Mouse (Mus musculus): ENCODE measurements around the gene Prkn. TPM values are rescaled to one million over a fixed set of nuclear protein-coding genes. Genes with fewer than 3 reads are reported as not detected.

The Prkn gene
- polyA plus RNA-seq, 1 experiment from 2014 or later, result 5.7 TPM

DNA sequence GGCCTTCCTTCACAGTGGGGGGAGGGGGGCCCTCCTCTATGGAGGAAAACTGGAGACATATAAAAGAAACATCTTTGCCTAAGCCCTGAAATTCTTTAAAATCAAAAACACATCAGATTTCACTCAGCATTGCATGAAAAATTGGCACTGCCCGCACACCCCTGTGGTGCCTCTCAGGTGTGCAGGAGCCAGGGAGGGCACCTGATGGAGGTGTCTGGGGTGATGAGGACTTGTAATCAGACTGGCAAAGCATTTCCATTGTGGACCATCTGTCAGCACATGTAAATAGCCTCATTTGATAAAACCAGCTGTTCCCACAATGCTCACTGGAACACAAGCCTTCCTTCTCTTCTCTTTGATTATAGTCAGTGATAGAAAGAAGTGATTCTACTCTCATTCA lies 928.8 kb downstream of the Prkn start:
- Histone ChIP-seq H3K4me2 (ENCODE audit: low read length) (no peak overlapping the region), H3K36me3 (ENCODE audit: control insufficient read depth, insufficient read depth, low read length) (no peaks in the 10 kb centered on the region), H3K27ac (ENCODE audit: low read depth, low read length) (no peak overlapping the region), H3K9me3 (ENCODE audit: control insufficient read depth, low read length) (no peaks in the 10 kb centered on the region), H3K9ac (ENCODE audit: low read depth, low read length) (no peak overlapping the region), H3K4me3 (ENCODE audit: low read length) (no peak overlapping the region), H3K4me1 (ENCODE audit: control insufficient read depth, insufficient read depth, low read depth, low read length) (no peaks in the 10 kb centered on the region), H3K27me3 (replicated peaks; ENCODE audit: control insufficient read depth, insufficient read depth, low read length) (no peaks in the 10 kb centered on the region)
- 72% methylated on average over 1 of the region's 1 CpGs for WGBS
- no peak for ATAC-seq

DNA sequence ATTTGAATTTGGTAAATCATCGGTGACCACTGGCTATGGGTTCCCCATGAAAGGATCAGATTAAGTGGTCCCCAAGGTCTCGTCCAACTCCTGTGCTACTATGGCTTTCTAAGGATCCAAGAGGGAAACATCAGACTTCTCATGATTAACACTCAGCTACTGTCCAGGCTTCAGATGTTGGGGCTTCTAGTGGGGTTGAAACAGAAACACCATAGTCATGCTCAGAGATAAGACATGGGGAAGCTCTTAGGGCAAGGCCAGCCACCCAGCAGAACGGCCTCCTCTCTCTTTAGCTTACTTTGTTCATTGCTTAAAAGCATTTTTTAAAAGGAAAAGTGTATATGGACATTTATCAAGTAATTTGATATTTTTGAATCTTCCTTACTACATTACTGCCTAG lies 929.3 kb downstream of the Prkn start:
- Histone ChIP-seq H3K9me3 (ENCODE audit: control insufficient read depth, low read length) (no peaks in the 10 kb centered on the region), H3K36me3 (ENCODE audit: control insufficient read depth, insufficient read depth, low read length) (no peaks in the 10 kb centered on the region), H3K4me3 (ENCODE audit: low read length) (no peak overlapping the region), H3K9ac (ENCODE audit: low read depth, low read length) (no peak overlapping the region), H3K27me3 (replicated peaks; ENCODE audit: control insufficient read depth, insufficient read depth, low read length) (no peaks in the 10 kb centered on the region), H3K27ac (ENCODE audit: low read depth, low read length) (no peak overlapping the region), H3K4me1 (ENCODE audit: control insufficient read depth, insufficient read depth, low read depth, low read length) (no peaks in the 10 kb centered on the region), H3K4me2 (ENCODE audit: low read length) (no peak overlapping the region)
- ATAC-seq, result no peak
- 69% methylated on average over 3 of the region's 3 CpGs for WGBS

DNA sequence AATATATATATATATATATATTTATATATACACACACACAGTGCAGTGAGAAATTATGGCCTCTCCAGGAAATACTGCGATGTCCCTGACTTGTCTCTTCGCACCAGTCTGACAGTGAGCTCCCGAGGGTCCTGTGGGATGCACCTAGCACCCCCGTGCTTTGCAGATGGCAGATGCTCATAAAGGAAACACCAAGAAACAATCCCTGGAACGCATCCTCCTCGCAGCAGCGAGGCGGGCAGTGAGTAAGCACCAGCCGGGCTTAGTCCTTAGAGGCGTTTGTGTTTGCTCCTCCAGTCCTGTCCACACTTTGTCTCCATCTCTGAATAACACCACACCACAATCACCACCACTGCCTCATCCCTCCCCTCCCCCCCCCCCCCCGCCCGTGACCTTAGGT lies 939.4 kb downstream of the Prkn start:
- ATAC-seq, result no peak

DNA sequence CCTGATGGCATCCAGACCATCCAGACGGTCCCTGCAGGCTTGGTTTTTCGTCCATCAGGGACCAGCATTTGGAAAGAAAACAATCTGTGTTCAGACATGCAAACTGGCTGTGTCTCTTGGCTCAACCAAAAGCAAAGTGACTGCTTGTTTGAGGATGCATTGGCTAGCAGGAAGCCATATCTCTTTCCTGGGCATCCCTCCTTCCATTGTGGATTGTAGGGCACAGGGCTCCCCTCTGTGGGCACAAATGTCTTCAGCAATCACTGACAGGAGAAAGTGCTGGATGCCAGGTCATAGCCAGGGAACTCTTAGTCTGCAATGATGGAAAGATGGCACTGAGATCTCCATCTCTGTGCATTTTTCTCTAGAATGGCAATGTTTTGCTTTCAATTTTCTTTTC lies 939.8 kb downstream of the Prkn start:
- Histone ChIP-seq H3K4me3 (ENCODE audit: low read length) (no peak overlapping the region), H3K4me2 (ENCODE audit: low read length) (no peak overlapping the region), H3K27me3 (replicated peaks; ENCODE audit: control insufficient read depth, insufficient read depth, low read length) (no peaks in the 10 kb centered on the region), H3K4me1 (ENCODE audit: control insufficient read depth, insufficient read depth, low read depth, low read length) (no peaks in the 10 kb centered on the region; the same call in 1 of the 2 replicates), H3K36me3 (ENCODE audit: control insufficient read depth, insufficient read depth, low read length) (no peaks in the 10 kb centered on the region), H3K9ac (ENCODE audit: low read depth, low read length) (no peak overlapping the region), H3K9me3 (ENCODE audit: control insufficient read depth, low read length) (no peaks in the 10 kb centered on the region), H3K27ac (ENCODE audit: low read depth, low read length) (no peak overlapping the region)
- 60% methylated on average over 2 of the region's 2 CpGs for WGBS
- ATAC-seq, result no peak

More for the DNA sequence above, 939.4 kb downstream of the Prkn start:
- H3K9ac ChIP-seq (ENCODE audit: low read depth, low read length), result no peak overlapping the region
- no peaks in the 10 kb centered on the region for H3K9me3 ChIP-seq (ENCODE audit: control insufficient read depth, low read length)
- no peak overlapping the region for H3K27ac ChIP-seq (ENCODE audit: low read depth, low read length)
- H3K4me2 ChIP-seq (ENCODE audit: low read length), result no peak overlapping the region
- no peak overlapping the region for H3K4me3 ChIP-seq (ENCODE audit: low read length)
- no peaks in the 10 kb centered on the region; the same call in 1 of the 2 replicates for H3K4me1 ChIP-seq (ENCODE audit: control insufficient read depth, insufficient read depth, low read depth, low read length)
- H3K36me3 ChIP-seq (ENCODE audit: control insufficient read depth, insufficient read depth, low read length), result no peaks in the 10 kb centered on the region
- WGBS, result 82% methylated on average over 11 of the region's 12 CpGs
- no peaks in the 10 kb centered on the region for H3K27me3 ChIP-seq (replicated peaks; ENCODE audit: control insufficient read depth, insufficient read depth, low read length)

DNA sequence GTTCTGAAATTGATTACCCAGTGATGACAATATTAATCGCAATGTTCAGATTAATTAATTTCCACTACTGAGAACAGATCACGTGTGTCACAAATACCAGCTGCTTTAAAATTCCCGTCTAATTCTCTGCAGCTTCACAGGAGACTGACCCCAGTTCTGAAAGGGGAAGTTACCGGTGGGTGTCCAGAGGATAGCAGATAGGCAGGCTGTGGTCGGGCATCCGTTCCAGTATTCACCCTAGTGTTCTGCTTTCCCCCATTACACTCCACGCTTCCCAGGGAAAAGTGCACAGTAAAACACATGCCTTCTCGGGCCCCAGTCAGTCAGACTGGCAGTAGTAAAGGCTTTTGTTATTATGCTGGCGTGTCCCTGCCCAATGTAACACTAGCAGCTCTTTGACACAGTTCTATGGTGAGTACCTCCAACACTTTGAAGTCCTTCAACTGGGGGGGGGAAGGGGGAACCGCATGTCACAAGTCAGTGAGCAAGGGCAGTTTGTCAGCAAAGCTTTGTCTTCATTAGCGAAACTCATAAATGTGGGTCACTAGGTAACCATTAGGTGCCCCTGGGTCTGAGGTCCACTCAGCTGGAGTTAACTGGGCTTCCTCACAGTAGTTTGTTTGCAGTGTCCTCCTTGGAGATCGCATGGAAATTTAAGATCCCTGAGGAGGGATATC lies 940.8 kb downstream of the Prkn start:
- WGBS, result 35% methylated on average over 12 of the region's 12 CpGs
- Histone ChIP-seq H3K9ac (ENCODE audit: low read depth, low read length) (no peak overlapping the region), H3K4me2 (ENCODE audit: low read length) (no peak overlapping the region), H3K36me3 (ENCODE audit: control insufficient read depth, insufficient read depth, low read length) (no peaks in the 10 kb centered on the region), H3K27ac (ENCODE audit: low read depth, low read length) (no peak overlapping the region), H3K27me3 (replicated peaks; ENCODE audit: control insufficient read depth, insufficient read depth, low read length) (no peaks in the 10 kb centered on the region), H3K4me3 (ENCODE audit: low read length) (no peak overlapping the region), H3K4me1 (ENCODE audit: control insufficient read depth, insufficient read depth, low read depth, low read length) (no peaks in the 10 kb centered on the region; the same call in 1 of the 2 replicates), H3K9me3 (ENCODE audit: control insufficient read depth, low read length) (no peaks in the 10 kb centered on the region)
- ATAC-seq, result no peak

DNA sequence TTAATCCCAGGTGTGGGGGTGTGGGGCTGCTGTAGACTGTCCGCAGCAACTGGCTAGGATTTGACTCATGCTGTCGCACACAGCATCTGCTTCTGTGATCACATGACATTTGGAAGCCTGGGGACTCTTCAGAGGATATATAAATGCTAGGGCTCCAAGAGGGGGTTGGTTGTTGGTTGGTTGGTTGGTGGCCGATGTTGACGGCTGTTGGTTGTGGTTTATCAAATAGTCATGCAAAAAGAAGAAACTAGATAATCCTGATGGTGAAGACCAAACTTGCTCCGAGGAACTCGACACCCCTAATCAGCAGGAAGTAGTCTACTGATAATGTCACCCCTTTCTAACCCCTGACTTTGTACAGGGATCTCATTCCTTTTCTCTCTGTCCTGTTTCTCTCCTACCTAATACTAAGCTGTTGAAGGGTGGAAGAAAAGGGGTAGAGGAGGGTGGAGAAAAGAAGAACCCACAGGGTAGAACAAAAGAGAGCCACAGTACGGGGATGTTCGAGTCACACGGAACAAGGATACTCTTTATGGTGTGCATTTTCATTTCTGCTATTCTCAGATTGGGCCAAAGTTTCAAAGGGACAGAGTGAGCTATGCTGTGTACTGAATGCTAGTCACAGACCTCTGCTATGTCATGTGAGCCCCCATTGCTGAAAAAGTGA lies 948.2 kb downstream of the Prkn start:
- H3K27me3 ChIP-seq (replicated peaks; ENCODE audit: control insufficient read depth, insufficient read depth, low read length), result no peaks in the 10 kb centered on the region
- ATAC-seq, result no peak

GRCm38 (mm10) chr17:11795979-11796378 lies 955.8 kb downstream of the Prkn start:
- H3K9ac ChIP-seq (ENCODE audit: low read depth, low read length), result no peak overlapping the region
- 81% methylated on average over 3 of the region's 3 CpGs for WGBS
- ATAC-seq, result no peak

More for the DNA sequence above, 948.2 kb downstream of the Prkn start:
- no peaks in the 10 kb centered on the region for H3K9me3 ChIP-seq (ENCODE audit: control insufficient read depth, low read length)
- no peak overlapping the region for H3K27ac ChIP-seq (ENCODE audit: low read depth, low read length)
- H3K9ac ChIP-seq (ENCODE audit: low read depth, low read length), result no peak overlapping the region
- H3K4me2 ChIP-seq (ENCODE audit: low read length), result no peak overlapping the region
- H3K36me3 ChIP-seq (ENCODE audit: control insufficient read depth, insufficient read depth, low read length), result no peaks in the 10 kb centered on the region
- H3K4me3 ChIP-seq (ENCODE audit: low read length), result no peak overlapping the region
- WGBS, result 91% methylated on average over 9 of the region's 9 CpGs
- no peaks in the 10 kb centered on the region for H3K4me1 ChIP-seq (ENCODE audit: control insufficient read depth, insufficient read depth, low read depth, low read length)

GRCm38 (mm10) chr17:11801226-11801625 lies 961.0 kb downstream of the Prkn start:
- H3K4me1 ChIP-seq (ENCODE audit: control insufficient read depth, insufficient read depth, low read depth, low read length), result no peaks in the 10 kb centered on the region
- no peak overlapping the region for H3K9ac ChIP-seq (ENCODE audit: low read depth, low read length)
- H3K4me3 ChIP-seq (ENCODE audit: low read length), result no peak overlapping the region
- 89% methylated on average over 4 of the region's 4 CpGs for WGBS
- H3K36me3 ChIP-seq (ENCODE audit: control insufficient read depth, insufficient read depth, low read length), result no peaks in the 10 kb centered on the region
- no peaks in the 10 kb centered on the region for H3K27me3 ChIP-seq (replicated peaks; ENCODE audit: control insufficient read depth, insufficient read depth, low read length)
- ATAC-seq, result no peak
- no peak overlapping the region for H3K4me2 ChIP-seq (ENCODE audit: low read length)
- no peak overlapping the region for H3K27ac ChIP-seq (ENCODE audit: low read depth, low read length)
- no peaks in the 10 kb centered on the region for H3K9me3 ChIP-seq (ENCODE audit: control insufficient read depth, low read length)

More at GRCm38 (mm10) chr17:11795979-11796378, 955.8 kb downstream of the Prkn start:
- no peaks in the 10 kb centered on the region for H3K27me3 ChIP-seq (replicated peaks; ENCODE audit: control insufficient read depth, insufficient read depth, low read length)
- no peak overlapping the region for H3K4me2 ChIP-seq (ENCODE audit: low read length)
- H3K36me3 ChIP-seq (ENCODE audit: control insufficient read depth, insufficient read depth, low read length), result no peaks in the 10 kb centered on the region
- no peak overlapping the region for H3K27ac ChIP-seq (ENCODE audit: low read depth, low read length)
- no peaks in the 10 kb centered on the region for H3K4me1 ChIP-seq (ENCODE audit: control insufficient read depth, insufficient read depth, low read depth, low read length)
- H3K4me3 ChIP-seq (ENCODE audit: low read length), result no peak overlapping the region
- H3K9me3 ChIP-seq (ENCODE audit: control insufficient read depth, low read length), result no peaks in the 10 kb centered on the region

- no peaks in the 10 kb centered on the region for H3K9me3 ChIP-seq (ENCODE audit: control insufficient read depth, low read length)
- ATAC-seq, result no peak
Measured at GRCm38 (mm10) chr17:11807280-11807679, 967.1 kb downstream of the Prkn start.

More at GRCm38 (mm10) chr17:11807280-11807679, 967.1 kb downstream of the Prkn start:
- no peak overlapping the region for H3K4me2 ChIP-seq (ENCODE audit: low read length)
- WGBS, result 87% methylated on average over 3 of the region's 3 CpGs
- no peak overlapping the region for H3K4me3 ChIP-seq (ENCODE audit: low read length)
- no peaks in the 10 kb centered on the region for H3K4me1 ChIP-seq (ENCODE audit: control insufficient read depth, insufficient read depth, low read depth, low read length)
- no peak overlapping the region for H3K9ac ChIP-seq (ENCODE audit: low read depth, low read length)
- no peak overlapping the region for H3K27ac ChIP-seq (ENCODE audit: low read depth, low read length)
- no peaks in the 10 kb centered on the region for H3K36me3 ChIP-seq (ENCODE audit: control insufficient read depth, insufficient read depth, low read length)
- no peaks in the 10 kb centered on the region for H3K27me3 ChIP-seq (replicated peaks; ENCODE audit: control insufficient read depth, insufficient read depth, low read length)
